Mouse (Mus musculus): Measurements from ENCODE around the gene Gen1. TPM values are rescaled to one million over a fixed set of nuclear protein-coding genes. Genes with fewer than 3 reads are reported as not detected.

Gen1 gene
- 0.95 and 1.1 TPM in 2 replicates for polyA plus RNA-seq (2012; ENCODE audit: insufficient read depth, insufficient read length, missing spikeins)

GRCm38 (mm10) chr12:11265382-11266281 lies at the start of gene Gen1, which contains the start of gene Smc6:
Gene Gen1 (minus strand): TSS chr12:11265801.
Gene Smc6 (plus strand): TSS chr12:11265886.
- peak within 1 kb of the TSS; percentile 90 for H3K4me3 ChIP-seq (ENCODE audit: insufficient read depth, low read depth, low read length)
- H3K27ac ChIP-seq (replicated peaks; ENCODE audit: low read depth, low read length) = peak within 1 kb of the TSS; percentile 71
- peaks cover 5% of the 10 kb centered on the region for H3K4me1 ChIP-seq (ENCODE audit: control insufficient read depth, insufficient read depth, insufficient read length, low read length)

GRCm38 (mm10) chr12:11313840-11314239 lies 48.2 kb upstream of the Gen1 start:
- no peaks in the 10 kb centered on the region for H3K4me1 ChIP-seq (ENCODE audit: control insufficient read depth, insufficient read depth, insufficient read length, low read length)
- H3K4me3 ChIP-seq (ENCODE audit: insufficient read depth, low read depth, low read length) = no peak overlapping the region
- no peak overlapping the region for H3K27ac ChIP-seq (replicated peaks; ENCODE audit: low read depth, low read length)

GRCm38 (mm10) chr12:11311106-11311505 lies 45.5 kb upstream of the Gen1 start:
- H3K27ac ChIP-seq (replicated peaks; ENCODE audit: low read depth, low read length) = no peak overlapping the region
- no peak overlapping the region for H3K4me3 ChIP-seq (ENCODE audit: insufficient read depth, low read depth, low read length)
- H3K4me1 ChIP-seq (ENCODE audit: control insufficient read depth, insufficient read depth, insufficient read length, low read length) = no peaks in the 10 kb centered on the region

- H3K27ac ChIP-seq (replicated peaks; ENCODE audit: low read depth, low read length) = no peak overlapping the region
- H3K4me1 ChIP-seq (ENCODE audit: control insufficient read depth, insufficient read depth, insufficient read length, low read length) = no peaks in the 10 kb centered on the region
- no peak overlapping the region for H3K4me3 ChIP-seq (ENCODE audit: insufficient read depth, low read depth, low read length)
Observed at GRCm38 (mm10) chr12:11306753-11307645, 41.4 kb upstream of the Gen1 start.

GRCm38 (mm10) chr12:11300858-11301257 lies 35.3 kb upstream of the Gen1 start:
- Histone ChIP-seq H3K4me3 (ENCODE audit: insufficient read depth, low read depth, low read length) (no peak overlapping the region), H3K4me1 (ENCODE audit: control insufficient read depth, insufficient read depth, insufficient read length, low read length) (no peaks in the 10 kb centered on the region), H3K27ac (replicated peaks; ENCODE audit: low read depth, low read length) (no peak overlapping the region)

GRCm38 (mm10) chr12:11286382-11286781 lies 20.8 kb upstream of the Gen1 start:
- Histone ChIP-seq H3K27ac (replicated peaks; ENCODE audit: low read depth, low read length) (no peak overlapping the region), H3K4me3 (ENCODE audit: insufficient read depth, low read depth, low read length) (no peak overlapping the region)

GRCm38 (mm10) chr12:11281584-11281983 lies 16.0 kb upstream of the Gen1 start:
- H3K4me1 ChIP-seq (ENCODE audit: control insufficient read depth, insufficient read depth, insufficient read length, low read length) = no peaks in the 10 kb centered on the region; the same call in 1 of the 2 replicates
- H3K4me3 ChIP-seq (ENCODE audit: insufficient read depth, low read depth, low read length) = no peak overlapping the region
- no peak overlapping the region for H3K27ac ChIP-seq (replicated peaks; ENCODE audit: low read depth, low read length)

More at GRCm38 (mm10) chr12:11286382-11286781, 20.8 kb upstream of the Gen1 start:
- H3K4me1 ChIP-seq (ENCODE audit: control insufficient read depth, insufficient read depth, insufficient read length, low read length) = no peaks in the 10 kb centered on the region

GRCm38 (mm10) chr12:11279886-11280285 lies 14.3 kb upstream of the Gen1 start:
- H3K27ac ChIP-seq (replicated peaks; ENCODE audit: low read depth, low read length) = no peak overlapping the region
- no peak overlapping the region for H3K4me3 ChIP-seq (ENCODE audit: insufficient read depth, low read depth, low read length)
- no peaks in the 10 kb centered on the region; the same call in 1 of the 2 replicates for H3K4me1 ChIP-seq (ENCODE audit: control insufficient read depth, insufficient read depth, insufficient read length, low read length)

GRCm38 (mm10) chr12:11277207-11277606 lies 11.6 kb upstream of the Gen1 start:
- Histone ChIP-seq H3K4me3 (ENCODE audit: insufficient read depth, low read depth, low read length) (no peak overlapping the region), H3K27ac (replicated peaks; ENCODE audit: low read depth, low read length) (no peak overlapping the region), H3K4me1 (ENCODE audit: control insufficient read depth, insufficient read depth, insufficient read length, low read length) (no peaks in the 10 kb centered on the region; the same call in 1 of the 2 replicates)

GRCm38 (mm10) chr12:11276632-11277031 lies 11.0 kb upstream of the Gen1 start:
- H3K4me1 ChIP-seq (ENCODE audit: control insufficient read depth, insufficient read depth, insufficient read length, low read length) = no peaks in the 10 kb centered on the region; the same call in 1 of the 2 replicates
- H3K4me3 ChIP-seq (ENCODE audit: insufficient read depth, low read depth, low read length) = no peak overlapping the region
- H3K27ac ChIP-seq (replicated peaks; ENCODE audit: low read depth, low read length) = no peak overlapping the region

- no peak overlapping the region for H3K27ac ChIP-seq (replicated peaks; ENCODE audit: low read depth, low read length)
Observed at GRCm38 (mm10) chr12:11273185-11273584, 7.6 kb upstream of the Gen1 start.

GRCm38 (mm10) chr12:11272568-11272967 lies 7.0 kb upstream of the Gen1 start:
- Histone ChIP-seq H3K27ac (replicated peaks; ENCODE audit: low read depth, low read length) (no peak overlapping the region), H3K4me1 (ENCODE audit: control insufficient read depth, insufficient read depth, insufficient read length, low read length) (peaks cover 2% of the 10 kb centered on the region), H3K4me3 (ENCODE audit: insufficient read depth, low read depth, low read length) (no peak overlapping the region)

More at GRCm38 (mm10) chr12:11273185-11273584, 7.6 kb upstream of the Gen1 start:
- Histone ChIP-seq H3K4me3 (ENCODE audit: insufficient read depth, low read depth, low read length) (no peak overlapping the region), H3K4me1 (ENCODE audit: control insufficient read depth, insufficient read depth, insufficient read length, low read length) (peaks cover 2% of the 10 kb centered on the region)

GRCm38 (mm10) chr12:11267030-11267429 lies 1.4 kb upstream of the Gen1 start:
- Histone ChIP-seq H3K27ac (replicated peaks; ENCODE audit: low read depth, low read length) (no peak overlapping the region), H3K4me1 (ENCODE audit: control insufficient read depth, insufficient read depth, insufficient read length, low read length) (peaks cover 5% of the 10 kb centered on the region), H3K4me3 (ENCODE audit: insufficient read depth, low read depth, low read length) (peak overlapping the region; percentile 90)

- Histone ChIP-seq H3K4me1 (ENCODE audit: control insufficient read depth, insufficient read depth, insufficient read length, low read length) (peaks cover 5% of the 10 kb centered on the region), H3K4me3 (ENCODE audit: insufficient read depth, low read depth, low read length) (peak overlapping the region; percentile 90), H3K27ac (replicated peaks; ENCODE audit: low read depth, low read length) (peak overlapping the region; percentile 69)
Observed at GRCm38 (mm10) chr12:11266282-11266985, 833 bp upstream of the Gen1 start.
